Mouse (Mus musculus) small intestine, adult 2 months (tissue): Measurements from ENCODE around the gene 7420426K07Rik.

ENCODE experiments used
- CTCF ChIP-seq: fragments of 200-500 bp; IDR thresholded peaks from 2 replicates; pipeline ENCODE4 v1.5.1; 2012; ENCODE audit warnings: low read depth, mild to moderate bottlenecking, control low read depth, inconsistent platforms, low read length, moderate library complexity, mixed read lengths; ENCODE audit not compliant: insufficient replicate concordance, insufficient read length; ENCODE audit errors: extremely low read depth
- POLR2A ChIP-seq: fragments of 200-500 bp; IDR thresholded peaks from 2 replicates; pipeline ENCODE4 v1.6.1; 2012; ENCODE audit warnings: low read depth, mild to moderate bottlenecking, control low read depth, inconsistent platforms, low read length, moderate library complexity

DNA sequence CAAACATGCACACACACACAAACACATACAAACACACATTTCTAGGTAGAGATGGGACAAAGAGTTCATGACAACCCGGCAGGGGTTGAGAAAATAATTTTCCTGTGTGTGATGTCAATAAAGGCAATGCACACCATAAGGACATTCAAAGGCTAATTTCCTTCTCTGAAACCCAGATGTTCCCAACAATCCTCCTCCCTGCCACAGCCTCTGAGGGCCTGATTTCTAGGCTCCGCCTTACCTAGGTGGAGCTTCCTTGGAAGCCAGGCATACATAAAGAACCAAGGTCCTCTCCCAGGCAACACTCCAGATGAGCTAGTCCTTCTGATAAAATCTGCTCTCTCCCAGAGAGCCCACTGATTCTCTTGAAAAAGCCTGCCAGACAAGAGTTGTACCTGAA is at the start of gene 7420426K07Rik:
- TF ChIP-seq CTCF = no peak
- TF ChIP-seq POLR2A = no peak
